ENCODE assay signal across 14 mouse cellular contexts in genomic region chr1:75444208-75444607, GRCm38 (mm10). TPM values are rescaled to one million over a fixed set of nuclear protein-coding genes. Genes with fewer than 3 reads are reported as not detected.
A peak's percentile ranks its signal among the peaks of the same experiment; 100 is the strongest.
DNase-seq lines count a peak whose midpoint lies in the region; ATAC-seq lines count a peak whose summit lies in the region.
"Had no signal": no experiment of that assay in that cellular context is flagged by ENCODE, and none has a peak within 500 bp of the region (broad histone marks: within the 10 kb centered on the region; RNA-seq: fewer than 3 reads in every experiment).

No protein-coding gene starts in this region.

- H3K27ac ChIP-seq in forebrain, embryonic 13.5 days = no peak overlapping the region; the same call in 1 of the 2 replicates
- H3K27ac ChIP-seq in forebrain, embryonic 14.5 days (ENCODE audit: low read depth, low read length) = no peak overlapping the region
- H3K27ac ChIP-seq in liver, embryonic 15.5 days (replicated peaks) = no peak overlapping the region
- H3K27ac ChIP-seq in liver, embryonic 11.5 days (ENCODE audit: low read depth, low read length) = no peak overlapping the region
- peak overlapping the region; percentile 91 for H3K27ac ChIP-seq in midbrain, embryonic 10.5 days (replicated peaks)

- H3K27me3 ChIP-seq in forebrain, embryonic 13.5 days = peaks cover 46% of the 10 kb centered on the region
- H3K27me3 ChIP-seq in forebrain, embryonic 14.5 days (replicated peaks; ENCODE audit: control insufficient read depth, insufficient read depth, low read length) = peaks cover 13% of the 10 kb centered on the region
- H3K27me3 ChIP-seq in liver, embryonic 15.5 days = peaks cover 38% of the 10 kb centered on the region
- H3K27me3 ChIP-seq in liver, embryonic 11.5 days (replicated peaks; ENCODE audit: control insufficient read depth, insufficient read depth, low read length) = peaks cover 28% of the 10 kb centered on the region
- H3K27me3 ChIP-seq in midbrain, embryonic 10.5 days (ENCODE audit: low read depth, poor library complexity, severe bottlenecking) = peaks cover 53% of the 10 kb centered on the region

- H3K9ac ChIP-seq in forebrain, embryonic 13.5 days = peak overlapping the region; percentile 27; the same call in 1 of the 2 replicates
- H3K9ac ChIP-seq in forebrain, embryonic 14.5 days (ENCODE audit: low read length) = no peak overlapping the region
- H3K9ac ChIP-seq in liver, embryonic 15.5 days = no peak overlapping the region
- no peak overlapping the region for H3K9ac ChIP-seq in liver, embryonic 11.5 days (ENCODE audit: low read depth, low read length)

- WGBS in forebrain, embryonic 13.5 days = 40% methylated on average over 3 of the region's 3 CpGs
- WGBS in forebrain, embryonic 14.5 days = 48% methylated on average over 3 of the region's 3 CpGs
- 41% methylated on average over 3 of the region's 3 CpGs for WGBS in liver, embryonic 15.5 days (ENCODE audit: insufficient replicate concordance)
- 57% methylated on average over 3 of the region's 3 CpGs for WGBS in liver, embryonic 11.5 days
- 20% methylated on average over 3 of the region's 3 CpGs for WGBS in midbrain, embryonic 10.5 days

- H3K9me3 ChIP-seq in forebrain, embryonic 13.5 days (replicated peaks) = no peaks in the 10 kb centered on the region
- H3K9me3 ChIP-seq in forebrain, embryonic 14.5 days (replicated peaks; ENCODE audit: control insufficient read depth, low read length) = no peaks in the 10 kb centered on the region
- H3K9me3 ChIP-seq in liver, embryonic 15.5 days (replicated peaks) = no peaks in the 10 kb centered on the region
- H3K9me3 ChIP-seq in liver, embryonic 11.5 days (ENCODE audit: control insufficient read depth, low read length) = no peaks in the 10 kb centered on the region
- no peaks in the 10 kb centered on the region for H3K9me3 ChIP-seq in midbrain, embryonic 10.5 days (replicated peaks)
- H3K9me3 ChIP-seq: megakaryocyte, embryonic 14.5 days had no signal

- H3K4me3 ChIP-seq in forebrain, embryonic 13.5 days = no peak overlapping the region
- no peak overlapping the region for H3K4me3 ChIP-seq in forebrain, embryonic 14.5 days (ENCODE audit: low read depth, low read length)
- H3K4me3 ChIP-seq in liver, embryonic 15.5 days (replicated peaks) = no peak overlapping the region
- H3K4me3 ChIP-seq in liver, embryonic 11.5 days (ENCODE audit: low read depth, low read length) = no peak overlapping the region
- H3K4me3 ChIP-seq in midbrain, embryonic 10.5 days = peak overlapping the region; percentile 54
- H3K4me3 ChIP-seq: megakaryocyte, embryonic 14.5 days had no signal

- no peak overlapping the region for H3K4me2 ChIP-seq in forebrain, embryonic 13.5 days
- no peak overlapping the region for H3K4me2 ChIP-seq in forebrain, embryonic 14.5 days (ENCODE audit: low read length)
- peak overlapping the region; percentile 67; the same call in 1 of the 2 replicates for H3K4me2 ChIP-seq in liver, embryonic 15.5 days
- H3K4me2 ChIP-seq in liver, embryonic 11.5 days = no peak overlapping the region

- no peak for DNase-seq in forebrain, embryonic 14.5 days (ENCODE audit: low spot score)
- DNase-seq in liver, embryonic 11.5 days (ENCODE audit: low spot score) = no peak
- no peak for DNase-seq in midbrain, embryonic 10.5 days (ENCODE audit: low spot score)
- no peak for DNase-seq in right cerebral cortex, postnatal 4 days
- no peak for DNase-seq in adrenal gland, adult 2 months
- DNase-seq: adrenal gland, postnatal 14 days; heart, adult 18-20 months; kidney, postnatal 4 days; lung, adult 2 months had no signal

- no peak for ATAC-seq in forebrain, embryonic 13.5 days
- no peak for ATAC-seq in forebrain, embryonic 14.5 days
- ATAC-seq in liver, embryonic 15.5 days (ENCODE audit: insufficient read depth) = no peak
- ATAC-seq in liver, embryonic 11.5 days (replicated peaks; ENCODE audit: low FRiP score) = no peak
- ATAC-seq: CD4-positive, CD25-positive, alpha-beta regulatory T cell, adult 4 months had no signal

- H3K4me1 ChIP-seq in forebrain, embryonic 13.5 days = peaks cover 73% of the 10 kb centered on the region
- peaks cover 62% of the 10 kb centered on the region for H3K4me1 ChIP-seq in forebrain, embryonic 14.5 days (ENCODE audit: control insufficient read depth, insufficient read depth, low read length)
- peaks cover 57% of the 10 kb centered on the region for H3K4me1 ChIP-seq in liver, embryonic 15.5 days (replicated peaks)
- peaks cover 57% of the 10 kb centered on the region for H3K4me1 ChIP-seq in liver, embryonic 11.5 days (replicated peaks; ENCODE audit: control insufficient read depth, insufficient read depth, low read length)
- peaks cover 88% of the 10 kb centered on the region for H3K4me1 ChIP-seq in midbrain, embryonic 10.5 days

- H3K36me3 ChIP-seq in forebrain, embryonic 13.5 days (ENCODE audit: poor library complexity, severe bottlenecking) = peaks cover 13% of the 10 kb centered on the region
- no peaks in the 10 kb centered on the region for H3K36me3 ChIP-seq in forebrain, embryonic 14.5 days (ENCODE audit: control insufficient read depth, insufficient read depth, low read length)
- H3K36me3 ChIP-seq in liver, embryonic 15.5 days (replicated peaks) = 0 out of 2 replicates have a peak, but pooled peaks cover 3% of the 10 kb centered on the region
- peaks cover 2% of the 10 kb centered on the region; the same call in 1 of the 2 replicates for H3K36me3 ChIP-seq in liver, embryonic 11.5 days (ENCODE audit: control insufficient read depth, insufficient read depth, low read length)
- H3K36me3 ChIP-seq in midbrain, embryonic 10.5 days = peaks cover 15% of the 10 kb centered on the region

RNA-seq across cellular contexts. Expression of gene Asic4, which starts 6.0 kb away (rescaled TPM):
- 4.0 and 5.4 TPM in 2 replicates for polyA plus RNA-seq in forebrain, embryonic 13.5 days (2015; fragmentation: Nextera tagmentation; extraction: Ambion mirVana)
- polyA plus RNA-seq in forebrain, embryonic 14.5 days (2014; fragmentation: Nextera tagmentation; extraction: Ambion mirVana) = 0.76 and 0.84 TPM in 2 replicates
- 0.05 TPM in 1 of 2 replicates, not detected in the other for polyA plus RNA-seq in liver, embryonic 15.5 days (2015; fragmentation: Nextera tagmentation; extraction: Ambion mirVana)
- 0.56 and 0.65 TPM in 2 replicates for polyA plus RNA-seq in liver, embryonic 11.5 days (2014; fragmentation: Nextera tagmentation; extraction: Ambion mirVana)
- polyA plus RNA-seq in midbrain, embryonic 10.5 days (2016; fragmentation: Nextera tagmentation; extraction: Ambion mirVana) = 6.1 and 17.7 TPM in 2 replicates
- total RNA-seq in adrenal gland, adult 2 months (2021) = 1 to 10 TPM; 3.7 to 6.8 TPM
- polyA plus RNA-seq in adrenal gland, adult 2 months (2012; rRNA removed) = 9.5 and 13.6 TPM in 2 replicates
- total RNA-seq: heart, adult 18-20 months had no signal
- polyA plus RNA-seq: CD4-positive, CD25-positive, alpha-beta regulatory T cell, adult 4 months; lung, adult 2 months; thymus, postnatal 0 days had no signal

RNA-seq across cellular contexts. Expression of gene Gmppa, which starts 8.5 kb away (rescaled TPM):
- polyA plus RNA-seq in forebrain, embryonic 13.5 days (2015; fragmentation: Nextera tagmentation; extraction: Ambion mirVana) = 53.7 and 62.7 TPM in 2 replicates
- 72.4 and 76.0 TPM in 2 replicates for polyA plus RNA-seq in forebrain, embryonic 14.5 days (2014; fragmentation: Nextera tagmentation; extraction: Ambion mirVana)
- 33.8 and 35.2 TPM in 2 replicates for polyA plus RNA-seq in liver, embryonic 15.5 days (2015; fragmentation: Nextera tagmentation; extraction: Ambion mirVana)
- polyA plus RNA-seq in liver, embryonic 11.5 days (2014; fragmentation: Nextera tagmentation; extraction: Ambion mirVana) = 64.0 and 69.1 TPM in 2 replicates
- 70.2 and 73.1 TPM in 2 replicates for polyA plus RNA-seq in midbrain, embryonic 10.5 days (2016; fragmentation: Nextera tagmentation; extraction: Ambion mirVana)
- 10 to 100 TPM; 69.1 to 77.7 TPM for total RNA-seq in adrenal gland, adult 2 months (2021)
- polyA plus RNA-seq in adrenal gland, adult 2 months (2012; rRNA removed) = 137 and 189 TPM in 2 replicates

RNA-seq across cellular contexts. Expression of gene Chpf, which starts 34.9 kb away (rescaled TPM):
- 16.9 and 18.6 TPM in 2 replicates for polyA plus RNA-seq in forebrain, embryonic 13.5 days (2015; fragmentation: Nextera tagmentation; extraction: Ambion mirVana)
- polyA plus RNA-seq in forebrain, embryonic 14.5 days (2014; fragmentation: Nextera tagmentation; extraction: Ambion mirVana) = 21.6 and 24.2 TPM in 2 replicates
- 4.0 and 4.3 TPM in 2 replicates for polyA plus RNA-seq in liver, embryonic 15.5 days (2015; fragmentation: Nextera tagmentation; extraction: Ambion mirVana)
- polyA plus RNA-seq in liver, embryonic 11.5 days (2014; fragmentation: Nextera tagmentation; extraction: Ambion mirVana) = 17.7 and 17.9 TPM in 2 replicates
- 24.4 and 25.2 TPM in 2 replicates for polyA plus RNA-seq in midbrain, embryonic 10.5 days (2016; fragmentation: Nextera tagmentation; extraction: Ambion mirVana)
- 10 to 100 TPM; 50.9 to 57.8 TPM for total RNA-seq in adrenal gland, adult 2 months (2021)
- 250 and 268 TPM in 2 replicates for polyA plus RNA-seq in adrenal gland, adult 2 months (2012; rRNA removed)

RNA-seq across cellular contexts. Expression of gene Tmem198, which starts 35.1 kb away (rescaled TPM):
- 34.0 and 35.5 TPM in 2 replicates for polyA plus RNA-seq in forebrain, embryonic 13.5 days (2015; fragmentation: Nextera tagmentation; extraction: Ambion mirVana)
- polyA plus RNA-seq in forebrain, embryonic 14.5 days (2014; fragmentation: Nextera tagmentation; extraction: Ambion mirVana) = 41.3 and 50.4 TPM in 2 replicates
- polyA plus RNA-seq in liver, embryonic 15.5 days (2015; fragmentation: Nextera tagmentation; extraction: Ambion mirVana) = 0.06 and 0.15 TPM in 2 replicates
- 0.15 and 0.26 TPM in 2 replicates for polyA plus RNA-seq in liver, embryonic 11.5 days (2014; fragmentation: Nextera tagmentation; extraction: Ambion mirVana)
- polyA plus RNA-seq in midbrain, embryonic 10.5 days (2016; fragmentation: Nextera tagmentation; extraction: Ambion mirVana) = 9.9 and 17.4 TPM in 2 replicates
- total RNA-seq in adrenal gland, adult 2 months (2021) = 1 to 10 TPM; 2.5 to 2.8 TPM
- polyA plus RNA-seq in adrenal gland, adult 2 months (2012; rRNA removed) = 15.0 and 17.4 TPM in 2 replicates
- polyA plus RNA-seq: CD4-positive, CD25-positive, alpha-beta regulatory T cell, adult 4 months had no signal
